Mouse (Mus musculus) Patski (cell line): ENCODE measurements around the gene Slc25a31. TPM values are rescaled to one million over a fixed set of nuclear protein-coding genes. Genes with fewer than 3 reads are reported as not detected.

Experiments used
- ATAC-seq: fragments of 100-300 bp; one replicate; pipeline ENCODE4 v1.8.0; 2021
- CTCF ChIA-PET: fragments of 350-600 bp; sonication (Branson Sonifier 250); formaldehyde crosslinking; loops from one replicate; lab custom pipeline; 2022; ENCODE audit warnings: inconsistent platforms; lab: Charles Lee
- POLR2A ChIA-PET: fragments of 350-600 bp; sonication (Branson Sonifier 250); formaldehyde crosslinking; loops from one replicate; lab custom pipeline; 2022; ENCODE audit warnings: antibody characterized with exemption, inconsistent platforms; lab: Charles Lee
- DNase-seq: peaks from one replicate; pipeline ENCODE4 v3.0.0-alpha.2; 2011; ENCODE audit warnings: low read depth, low spot score
- H3K27me3 ChIP-seq: fragments of 371-371 bp; one replicate; pipeline ENCODE4 v1.5.1; 2021
- CTCF ChIP-seq: fragments of 100-300 bp; IDR thresholded peaks from one replicate; pipeline ENCODE4 v1.5.1; 2021
- in situ Hi-C: fragments of 300-500 bp; cut with MboI; formaldehyde crosslinking; loops from 3 replicates; pipeline ENCODE4 v1.11.1; 2018; ENCODE audit warnings: low pct_unique_long_range_greater_than_20kb, mixed read lengths
- polyA plus RNA-seq: library from polyadenylated mRNA; unstranded; gene quantifications from one replicate; pipeline ENCODE4 v1.2.3, GENCODE M21; 2021

Gene Slc25a31
- polyA plus RNA-seq, 1 experiment from 2014 or later: not detected

- CTCF ChIA-PET: no interaction called here
- no peak for DNase-seq
- POLR2A ChIA-PET: no interaction called here
- no peaks in the 10 kb centered on the region for H3K27me3 ChIP-seq
- ATAC-seq: no peak
- TF ChIP-seq CTCF: no peak
- in situ Hi-C loops: no loop called here
Observed at GRCm38 (mm10) chr3:40704816-40705430, 3.7 kb upstream of the Slc25a31 start.

DNA sequence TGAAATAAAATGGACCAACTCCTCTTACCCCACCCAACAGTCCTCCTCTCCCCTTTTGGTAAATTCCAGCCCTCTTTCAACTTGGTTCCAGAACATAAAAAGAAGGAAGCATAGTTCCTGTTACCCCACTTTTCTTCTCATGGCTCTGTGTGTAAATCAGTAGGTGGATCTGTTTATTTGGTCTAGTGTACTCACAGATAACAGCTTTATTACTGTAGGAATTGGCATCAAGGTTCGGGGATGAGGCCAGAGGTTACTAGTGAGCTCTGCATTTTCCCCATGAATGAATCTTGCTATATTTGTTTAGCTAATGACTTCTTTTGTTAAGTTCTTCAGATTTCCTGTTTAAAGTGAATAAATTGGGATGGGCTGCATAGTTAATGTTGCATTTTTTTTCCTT lies 7.4 kb downstream of the Slc25a31 start:
- no peak for TF ChIP-seq CTCF
- ChIA-PET POLR2A (no interaction called here), CTCF (no interaction called here)
- no peak for DNase-seq
- H3K27me3 ChIP-seq: peaks cover 14% of the 10 kb centered on the region
- in situ Hi-C loops: no loop called here
- no peak for ATAC-seq

DNA sequence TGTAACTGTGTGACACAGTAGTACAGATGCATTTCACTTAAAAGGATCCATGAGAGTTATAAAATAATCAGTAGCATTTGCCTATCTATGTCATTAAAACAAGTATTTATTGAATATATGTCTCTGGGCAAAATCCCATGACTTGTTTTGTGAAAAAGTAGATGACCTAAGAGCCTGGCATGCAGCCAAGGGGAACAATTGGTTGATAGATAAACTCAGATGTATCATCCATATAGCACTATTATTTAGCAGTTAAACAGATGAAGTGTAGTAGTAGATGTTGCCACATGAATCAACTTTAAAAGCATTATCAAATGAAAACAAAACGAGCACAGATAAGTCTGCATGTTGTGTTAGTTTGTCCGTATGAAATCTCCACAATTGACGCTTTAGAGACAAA lies 10.4 kb downstream of the Slc25a31 start:
- POLR2A ChIA-PET: no interaction called here
- DNase-seq (no peak), ATAC-seq (no peak)
- H3K27me3 ChIP-seq: peaks cover 11% of the 10 kb centered on the region
- no peak for TF ChIP-seq CTCF
- in situ Hi-C loops: no loop called here
- CTCF ChIA-PET: interaction anchor here (1.0 kb wide), 1 partner anchor 10 kb away, joined by 3 read pairs; no protein-coding TSS in a partner anchor

GRCm38 (mm10) chr3:40738381-40738912 lies 29.8 kb downstream of the Slc25a31 start:
- ATAC-seq: no peak
- TF ChIP-seq CTCF: no peak
- peaks cover 17% of the 10 kb centered on the region for H3K27me3 ChIP-seq
- ChIA-PET CTCF (interaction anchor here (1.0 to 1.7 kb wide), 2 partner anchors 11 to 218 kb away, joined by 3 to 4 read pairs; no protein-coding TSS in a partner anchor), POLR2A (no interaction called here)
- no peak for DNase-seq
- in situ Hi-C loops: no loop called here

DNA sequence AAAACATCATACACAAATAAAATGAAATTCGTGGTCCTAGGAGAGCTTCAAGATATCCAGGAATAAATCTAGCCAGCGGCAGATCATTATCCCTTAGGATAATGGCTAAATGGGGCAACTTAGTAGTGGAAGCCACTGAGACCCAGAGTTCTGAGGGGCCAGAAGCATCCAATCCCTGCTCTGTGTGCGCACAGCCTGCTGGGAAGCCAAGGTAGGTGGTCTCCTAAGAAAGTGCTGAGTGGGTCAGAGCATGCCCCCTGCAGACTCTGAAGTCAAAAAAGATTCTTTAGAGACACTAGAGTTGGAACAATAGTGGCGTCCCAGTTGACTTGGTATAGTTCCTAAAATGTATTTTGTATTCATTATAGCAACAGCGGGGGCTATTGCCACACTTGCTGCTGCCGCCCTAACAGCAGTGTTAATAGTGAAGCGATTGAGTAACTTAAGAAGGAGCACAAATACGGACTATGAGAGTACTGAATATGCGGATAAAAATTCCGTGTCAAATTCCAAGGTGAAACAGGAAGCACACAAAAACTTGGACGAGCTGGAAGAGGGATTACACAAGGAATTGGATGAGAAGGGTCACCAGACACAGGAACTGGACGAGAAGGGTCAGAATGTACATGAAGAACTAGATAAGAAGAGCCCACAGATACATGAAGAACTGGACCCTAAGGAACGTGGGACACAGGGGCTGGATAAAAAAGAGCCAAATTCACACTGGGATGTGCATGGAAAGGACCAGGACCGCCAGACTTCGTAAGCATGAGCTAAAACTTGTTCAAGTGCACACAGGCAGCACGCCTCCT lies 35.6 kb downstream of the Slc25a31 start, which contains the start of gene Hspa4l:
Gene Hspa4l, plus strand, starts transcription at position 472 of the 812 bp plus-strand sequence.
- DNase-seq (peak; percentile 6), ATAC-seq (no peak)
- ChIA-PET POLR2A (interaction anchor here (0.7 kb wide), 1 partner anchor 247 kb away, joined by 6 read pairs; no protein-coding TSS in a partner anchor), CTCF (interaction anchor here (1.0 kb wide), 1 partner anchor 71 kb away, joined by 3 read pairs; no protein-coding TSS in a partner anchor)
- H3K27me3 ChIP-seq: no peaks in the 10 kb centered on the region
- no peak for TF ChIP-seq CTCF
- in situ Hi-C loops: no loop called here

DNA sequence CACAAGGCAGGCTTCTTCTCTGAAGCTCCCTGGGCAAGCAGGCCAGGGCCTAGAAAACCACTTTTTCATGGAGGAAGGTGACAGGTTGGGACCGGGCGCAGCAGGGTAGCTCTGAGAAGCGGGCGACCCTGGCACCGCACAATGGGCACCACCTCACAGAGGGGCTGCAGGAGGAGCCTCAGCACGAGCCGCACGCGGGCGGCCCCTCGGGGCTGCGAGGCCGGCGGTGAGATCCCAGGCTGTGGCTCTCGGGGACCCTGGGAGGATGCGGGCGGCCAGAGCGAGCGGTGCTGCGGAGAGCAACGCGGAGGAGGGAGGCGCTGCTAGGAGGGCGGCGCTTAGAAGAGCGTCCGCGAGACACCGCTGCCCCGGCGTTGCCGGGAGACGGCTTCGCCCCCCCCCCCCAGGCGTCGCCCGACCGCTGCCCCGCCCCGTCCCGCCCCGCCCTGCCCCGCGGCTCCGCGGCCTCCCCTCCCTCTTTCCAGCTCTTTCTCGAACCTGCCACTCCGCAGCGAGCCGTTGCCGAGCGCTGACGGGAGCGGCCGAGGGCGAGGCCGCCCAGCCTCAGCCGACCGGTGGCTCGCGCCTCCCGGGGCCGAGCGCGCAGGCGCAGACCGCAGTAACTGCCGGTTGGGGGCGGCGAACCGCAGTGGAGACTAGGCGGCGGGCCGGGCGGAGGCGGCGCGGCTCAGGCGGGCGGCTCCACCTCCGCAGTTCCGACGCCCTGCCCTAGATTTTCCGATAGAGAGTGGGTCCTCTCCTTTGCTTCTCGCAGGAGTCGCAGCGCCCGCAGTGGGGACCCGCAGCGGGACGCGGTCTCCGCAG lies 36.4 kb downstream of the Slc25a31 start:
- in situ Hi-C loops: no loop called here
- ATAC-seq: peak; percentile 92
- no peaks in the 10 kb centered on the region for H3K27me3 ChIP-seq
- CTCF ChIA-PET: interaction anchor here (0.9 to 1.2 kb wide), 2 partner anchors 14 to 221 kb away, joined by 3 to 4 read pairs; no protein-coding TSS in a partner anchor
- no peak for TF ChIP-seq CTCF
- peak; percentile 62 for DNase-seq
- POLR2A ChIA-PET: interaction anchor here (1.0 kb wide), 1 partner anchor 220 kb away, joined by 3 read pairs; no protein-coding TSS in a partner anchor

DNA sequence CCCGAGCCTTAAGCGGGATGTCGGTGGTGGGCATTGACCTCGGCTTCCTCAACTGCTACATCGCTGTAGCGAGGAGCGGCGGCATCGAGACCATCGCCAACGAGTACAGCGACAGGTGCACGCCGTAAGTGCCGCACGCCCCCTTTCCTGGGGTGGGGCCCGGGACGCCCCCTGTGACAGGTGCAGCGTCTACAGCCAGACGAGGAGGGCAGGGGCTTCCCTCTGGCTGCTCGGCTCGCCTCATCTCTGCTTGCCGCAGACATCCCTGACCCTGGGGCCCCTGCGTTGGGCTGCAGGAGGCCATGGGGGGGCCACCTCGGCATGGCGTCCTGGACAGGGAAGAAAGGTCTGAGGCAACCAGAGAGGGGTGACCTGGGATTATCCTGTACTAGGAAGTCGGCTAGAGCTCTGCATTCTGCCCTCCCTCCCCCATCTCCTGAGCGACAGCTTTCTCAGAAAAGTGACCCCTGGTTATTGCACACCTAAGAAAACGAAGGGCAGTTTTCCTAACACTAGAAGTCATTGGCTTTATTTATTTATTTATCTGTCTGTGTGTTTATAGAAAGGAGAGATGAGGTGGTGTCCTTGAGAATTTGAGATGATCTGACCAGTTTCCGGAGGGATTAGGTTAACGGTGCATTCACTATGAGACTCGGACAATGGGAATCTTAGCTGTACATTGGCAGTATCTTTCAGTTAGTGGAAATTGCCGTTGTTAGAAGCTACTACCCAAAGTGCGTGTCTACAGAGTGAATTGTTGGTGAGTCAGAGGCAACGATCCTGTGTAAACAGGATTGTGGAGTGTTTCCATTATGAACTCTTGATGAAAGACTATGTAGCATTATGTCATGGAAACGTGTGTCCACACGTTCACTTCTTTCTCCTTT lies 37.2 kb downstream of the Slc25a31 start:
- DNase-seq (peak; percentile 60), ATAC-seq (peak; percentile 41)
- ChIA-PET CTCF (interaction anchor here (0.9 to 1.2 kb wide), 2 partner anchors 15 to 221 kb away, joined by 3 to 4 read pairs; no protein-coding TSS in a partner anchor), POLR2A (interaction anchor here (1.0 kb wide), 1 partner anchor 221 kb away, joined by 3 read pairs; no protein-coding TSS in a partner anchor)
- no peak for TF ChIP-seq CTCF
- no peaks in the 10 kb centered on the region for H3K27me3 ChIP-seq
- in situ Hi-C loops: no loop called here

DNA sequence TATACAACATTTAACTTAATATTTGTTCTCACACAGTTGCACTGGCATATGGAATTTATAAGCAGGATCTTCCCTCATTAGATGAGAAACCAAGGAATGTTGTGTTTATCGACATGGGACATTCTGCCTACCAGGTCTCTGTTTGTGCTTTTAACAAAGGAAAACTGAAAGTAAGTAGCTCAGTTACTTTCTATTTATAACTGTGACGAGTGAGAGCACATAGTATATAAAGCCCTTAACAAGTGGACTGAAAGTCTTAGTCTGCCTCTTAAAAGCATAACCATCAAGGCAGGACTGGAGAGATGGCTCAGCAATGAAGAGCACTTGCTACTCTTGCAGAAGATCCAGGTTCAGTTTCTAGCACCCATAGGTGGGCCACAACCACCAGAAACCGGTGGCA lies 52.1 kb downstream of the Slc25a31 start:
- ChIA-PET POLR2A (no interaction called here), CTCF (interaction anchor here (1.3 to 2.1 kb wide), 3 partner anchors 9 to 232 kb away, joined by 3 to 5 read pairs (median 5); no protein-coding TSS in a partner anchor)
- no peak for DNase-seq
- ATAC-seq: no peak
- no peak for TF ChIP-seq CTCF
- H3K27me3 ChIP-seq: no peaks in the 10 kb centered on the region
- in situ Hi-C loops: no loop called here

DNA sequence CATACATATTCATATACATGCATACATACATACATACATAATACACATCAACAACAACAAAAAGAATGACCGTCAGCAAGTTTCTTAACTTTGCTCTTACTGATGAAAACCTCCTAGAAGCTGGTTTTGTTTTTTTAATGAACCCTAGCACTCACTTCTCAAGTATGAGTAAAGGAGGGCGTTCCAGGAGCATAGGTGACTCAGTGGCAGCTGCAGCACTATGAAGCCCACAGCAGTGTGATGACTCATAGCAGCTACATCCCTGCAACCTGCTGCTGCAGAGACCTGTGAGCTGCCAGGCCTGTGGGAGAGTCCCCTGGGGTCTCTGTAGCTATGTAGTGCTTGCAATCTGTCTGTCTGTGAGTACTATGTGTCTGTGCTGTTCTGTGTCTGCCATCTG lies 52.7 kb downstream of the Slc25a31 start:
- peak; percentile 84 for ATAC-seq

More for the DNA sequence above, 52.7 kb downstream of the Slc25a31 start:
- peak; percentile 48 for DNase-seq
- POLR2A ChIA-PET: no interaction called here
- H3K27me3 ChIP-seq: no peaks in the 10 kb centered on the region
- CTCF ChIA-PET: interaction anchor here (1.3 to 2.1 kb wide), 2 partner anchors 10 to 233 kb away, joined by 3 to 5 read pairs; no protein-coding TSS in a partner anchor
- TF ChIP-seq CTCF: no peak
- in situ Hi-C loops: no loop called here

Other genes starting within 250 kb of the Slc25a31 start
- 12.6 TPM for gene Intu, start 177.6 kb upstream of the Slc25a31 start, polyA plus RNA-seq
- 97.1 TPM for gene Hspa4l, start 35.6 kb downstream of the Slc25a31 start, polyA plus RNA-seq
- 36.7 TPM for gene Plk4, start 91.2 kb downstream of the Slc25a31 start, polyA plus RNA-seq
- gene Mfsd8, start 138.0 kb downstream of the Slc25a31 start, polyA plus RNA-seq: 9.1 TPM
- gene Abhd18, start 138.1 kb downstream of the Slc25a31 start, polyA plus RNA-seq: 20.0 TPM
- gene 1700034I23Rik, start 193.7 kb downstream of the Slc25a31 start, polyA plus RNA-seq: 0.06 TPM
- gene Larp1b, start 241.0 kb downstream of the Slc25a31 start, polyA plus RNA-seq: 64.6 TPM